Mouse (Mus musculus) Patski (cell line): ENCODE measurements around the gene Myo5a. TPM values are rescaled to one million over a fixed set of nuclear protein-coding genes. Genes with fewer than 3 reads are reported as not detected.

Experiments
- ATAC-seq: fragments of 100-300 bp; one replicate; pipeline ENCODE4 v1.8.0; 2021
- CTCF ChIA-PET: fragments of 350-600 bp; sonication (Branson Sonifier 250); formaldehyde crosslinking; loops from one replicate; lab custom pipeline; 2022; ENCODE audit warnings: inconsistent platforms; lab: Charles Lee
- POLR2A ChIA-PET: fragments of 350-600 bp; sonication (Branson Sonifier 250); formaldehyde crosslinking; loops from one replicate; lab custom pipeline; 2022; ENCODE audit warnings: antibody characterized with exemption, inconsistent platforms; lab: Charles Lee
- DNase-seq: peaks from one replicate; pipeline ENCODE4 v3.0.0-alpha.2; 2011; ENCODE audit warnings: low read depth, low spot score
- H3K27me3 ChIP-seq: fragments of 371-371 bp; one replicate; pipeline ENCODE4 v1.5.1; 2021
- CTCF ChIP-seq: fragments of 100-300 bp; IDR thresholded peaks from one replicate; pipeline ENCODE4 v1.5.1; 2021
- in situ Hi-C: fragments of 300-500 bp; cut with MboI; formaldehyde crosslinking; loops from 3 replicates; pipeline ENCODE4 v1.11.1; 2018; ENCODE audit warnings: low pct_unique_long_range_greater_than_20kb, mixed read lengths
- polyA plus RNA-seq: library from polyadenylated mRNA; unstranded; gene quantifications from one replicate; pipeline ENCODE4 v1.2.3, GENCODE M21; 2021

Gene Myo5a
- polyA plus RNA-seq, 1 experiment from 2014 or later, result 48.3 TPM

GRCm38 (mm10) chr9:75037451-75038356 is 33.1 kb upstream of the Myo5a start, which contains the start of gene Arpp19:
TSS of gene Arpp19 (plus strand) at chr9:75037614.
- in situ Hi-C loops, result no loop called here
- DNase-seq (no peak), ATAC-seq (peak; percentile 99)
- no peak for TF ChIP-seq CTCF
- CTCF ChIA-PET, result interaction anchor here (1.0 to 2.3 kb wide), 8 partner anchors 9 to 159 kb away, joined by 3 to 11 read pairs (median 3); no protein-coding TSS in a partner anchor
- POLR2A ChIA-PET, result interaction anchor here (0.6 to 0.7 kb wide), 4 partner anchors 14 to 124 kb away, joined by 3 read pairs; no protein-coding TSS in a partner anchor
- no peaks in the 10 kb centered on the region for H3K27me3 ChIP-seq

- TF ChIP-seq CTCF, result no peak
- ATAC-seq (no peak), DNase-seq (no peak)
- CTCF ChIA-PET, result interaction anchor here (1.2 to 2.3 kb wide), 5 partner anchors 10 to 158 kb away, joined by 3 to 11 read pairs (median 3); no protein-coding TSS in a partner anchor
- H3K27me3 ChIP-seq, result no peaks in the 10 kb centered on the region
- POLR2A ChIA-PET, result interaction anchor here (0.7 kb wide), 1 partner anchor 26 kb away, joined by 3 read pairs; no protein-coding TSS in a partner anchor
- in situ Hi-C loops, result no loop called here
Measured at GRCm38 (mm10) chr9:75038357-75038688, 32.5 kb upstream of the Myo5a start.

GRCm38 (mm10) chr9:75040566-75040965 is 30.2 kb upstream of the Myo5a start:
- ChIA-PET CTCF (interaction anchor here (2.1 kb wide), 1 partner anchor 10 kb away, joined by 23 read pairs; no protein-coding TSS in a partner anchor), POLR2A (no interaction called here)
- ATAC-seq (no peak), DNase-seq (no peak)
- TF ChIP-seq CTCF, result no peak
- in situ Hi-C loops, result loop anchor here (10.0 kb wide), 2 partner anchors 164 to 244 kb away; no protein-coding TSS in a partner anchor
- H3K27me3 ChIP-seq, result no peaks in the 10 kb centered on the region

- DNase-seq (no peak), ATAC-seq (no peak)
- POLR2A ChIA-PET, result no interaction called here
- TF ChIP-seq CTCF, result no peak
- no peaks in the 10 kb centered on the region for H3K27me3 ChIP-seq
- CTCF ChIA-PET, result interaction anchor here (0.7 to 1.4 kb wide), 4 partner anchors 9 to 135 kb away, joined by 3 to 6 read pairs (median 4); no protein-coding TSS in a partner anchor
- in situ Hi-C loops, result loop anchor here (10.0 kb wide), 2 partner anchors 163 to 243 kb away; no protein-coding TSS in a partner anchor
Measured at GRCm38 (mm10) chr9:75041840-75042525, 28.8 kb upstream of the Myo5a start.

- DNase-seq (no peak), ATAC-seq (no peak)
- POLR2A ChIA-PET, result interaction anchor here (0.6 kb wide), 1 partner anchor 67 kb away, joined by 3 read pairs; no protein-coding TSS in a partner anchor
- CTCF ChIA-PET, result interaction anchor here (1.2 to 1.4 kb wide), 2 partner anchors 22 to 136 kb away, joined by 3 to 6 read pairs; no protein-coding TSS in a partner anchor
- in situ Hi-C loops, result loop anchor here (10.0 kb wide), 2 partner anchors 162 to 242 kb away; no protein-coding TSS in a partner anchor
- TF ChIP-seq CTCF, result no peak
- H3K27me3 ChIP-seq, result no peaks in the 10 kb centered on the region
Measured at GRCm38 (mm10) chr9:75043191-75043590, 27.6 kb upstream of the Myo5a start.

GRCm38 (mm10) chr9:75047079-75047478 is 23.7 kb upstream of the Myo5a start:
- in situ Hi-C loops, result loop anchor here (10.0 kb wide), 2 partner anchors 158 to 238 kb away; no protein-coding TSS in a partner anchor
- H3K27me3 ChIP-seq, result no peaks in the 10 kb centered on the region
- no peak for TF ChIP-seq CTCF
- DNase-seq (no peak), ATAC-seq (no peak)
- CTCF ChIA-PET, result interaction anchor here (1.1 to 1.5 kb wide), 3 partner anchors 9 to 14 kb away, joined by 4 to 5 read pairs (median 4); partner anchors contain the start of gene Arpp19
- POLR2A ChIA-PET, result interaction anchor here (0.6 kb wide), 1 partner anchor 25 kb away, joined by 4 read pairs; no protein-coding TSS in a partner anchor

- H3K27me3 ChIP-seq, result no peaks in the 10 kb centered on the region
- TF ChIP-seq CTCF, result no peak
- ATAC-seq, result no peak
- ChIA-PET CTCF (interaction anchor here (0.9 to 3.1 kb wide), 18 partner anchors 9 to 264 kb away, joined by 3 to 24 read pairs (median 4); partner anchors contain the start of genes Arpp19 and Myo5c), POLR2A (no interaction called here)
- in situ Hi-C loops, result loop anchor here (10.0 kb wide), 2 partner anchors 156 to 236 kb away; no protein-coding TSS in a partner anchor
- DNase-seq, result no peak
Measured at GRCm38 (mm10) chr9:75049100-75049499, 21.7 kb upstream of the Myo5a start.

- in situ Hi-C loops, result loop anchor here (25.0 kb wide), 1 partner anchor 387 kb away; the partner anchor contains the start of gene Leo1
- DNase-seq (no peak), ATAC-seq (peak; percentile 65)
- no peaks in the 10 kb centered on the region for H3K27me3 ChIP-seq
- peak; percentile 97 for TF ChIP-seq CTCF
- ChIA-PET POLR2A (no interaction called here), CTCF (interaction anchor here (0.5 to 3.1 kb wide), 28 partner anchors 9 to 263 kb away, joined by 3 to 24 read pairs (median 4); partner anchors contain the start of genes Arpp19 and Myo5c)
Measured at GRCm38 (mm10) chr9:75050003-75050402, 20.8 kb upstream of the Myo5a start.

- POLR2A ChIA-PET, result interaction anchor here (0.7 kb wide), 1 partner anchor 15 kb away, joined by 3 read pairs; the partner anchor contains the start of gene Arpp19
- in situ Hi-C loops, result loop anchor here (25.0 kb wide), 1 partner anchor 385 kb away; the partner anchor contains the start of gene Leo1
Measured at GRCm38 (mm10) chr9:75051841-75052240, 19.0 kb upstream of the Myo5a start.

More at GRCm38 (mm10) chr9:75051841-75052240, 19.0 kb upstream of the Myo5a start:
- TF ChIP-seq CTCF, result no peak
- ATAC-seq, result no peak
- CTCF ChIA-PET, result interaction anchor here (0.7 kb wide), 1 partner anchor 24 kb away, joined by 3 read pairs; no protein-coding TSS in a partner anchor
- DNase-seq, result no peak
- H3K27me3 ChIP-seq, result no peaks in the 10 kb centered on the region
